Mouse (Mus musculus): ENCODE measurements around the gene Ikzf1. TPM values are rescaled to one million over a fixed set of nuclear protein-coding genes. Genes with fewer than 3 reads are reported as not detected.

The Ikzf1 gene
- total RNA-seq, 2 experiments from 2014 or later: 40.9 to 120 TPM

DNA sequence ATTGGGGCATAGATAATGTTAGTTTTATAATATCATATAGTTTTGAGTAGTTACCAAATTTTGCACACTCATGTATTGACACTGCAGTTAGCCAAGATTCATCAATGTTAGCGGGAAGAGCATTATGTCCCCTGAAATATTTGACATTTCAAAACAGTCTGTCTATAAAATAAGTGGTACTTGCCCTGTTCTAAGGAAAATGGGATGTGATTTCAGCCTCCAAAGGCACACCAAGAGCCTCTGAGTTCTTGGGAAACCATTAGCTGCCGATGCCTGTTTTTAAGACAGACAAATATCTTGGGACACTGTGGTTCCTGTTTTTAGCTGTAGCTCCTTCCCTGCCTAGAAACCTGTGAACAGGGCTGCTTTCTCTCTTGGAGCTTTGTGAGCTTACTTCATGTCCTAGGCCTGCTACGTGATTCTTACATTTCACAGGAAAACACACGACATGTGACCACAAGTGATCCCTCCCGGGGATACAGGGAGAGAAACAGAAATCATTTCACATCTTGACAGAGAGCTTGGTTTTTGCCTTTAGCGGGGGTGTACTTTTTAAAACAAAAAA is 4.0 kb downstream of the Ikzf1 start:
- ATAC-seq (replicated peaks; ENCODE audit: low FRiP score, poor library complexity, severe bottlenecking): no peak

DNA sequence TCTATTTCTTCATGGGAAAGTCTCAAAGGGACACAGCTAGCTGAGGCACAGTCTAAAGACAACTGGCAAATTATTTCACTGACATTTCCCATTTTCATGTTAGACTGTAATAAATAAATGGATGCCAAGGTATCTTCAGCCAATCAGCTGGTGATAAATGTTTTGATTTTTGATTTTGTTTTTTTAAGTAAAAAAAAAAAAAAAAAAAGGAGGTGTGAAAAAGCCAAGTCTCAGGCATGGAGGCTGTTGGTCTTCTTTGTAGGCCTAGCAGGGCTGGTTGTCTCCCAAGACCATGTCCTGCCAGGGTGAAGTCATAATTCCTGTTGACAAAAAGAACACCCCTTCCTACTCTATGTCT is 4.9 kb downstream of the Ikzf1 start:
- ATAC-seq (replicated peaks; ENCODE audit: low FRiP score, poor library complexity, severe bottlenecking): no peak

DNA sequence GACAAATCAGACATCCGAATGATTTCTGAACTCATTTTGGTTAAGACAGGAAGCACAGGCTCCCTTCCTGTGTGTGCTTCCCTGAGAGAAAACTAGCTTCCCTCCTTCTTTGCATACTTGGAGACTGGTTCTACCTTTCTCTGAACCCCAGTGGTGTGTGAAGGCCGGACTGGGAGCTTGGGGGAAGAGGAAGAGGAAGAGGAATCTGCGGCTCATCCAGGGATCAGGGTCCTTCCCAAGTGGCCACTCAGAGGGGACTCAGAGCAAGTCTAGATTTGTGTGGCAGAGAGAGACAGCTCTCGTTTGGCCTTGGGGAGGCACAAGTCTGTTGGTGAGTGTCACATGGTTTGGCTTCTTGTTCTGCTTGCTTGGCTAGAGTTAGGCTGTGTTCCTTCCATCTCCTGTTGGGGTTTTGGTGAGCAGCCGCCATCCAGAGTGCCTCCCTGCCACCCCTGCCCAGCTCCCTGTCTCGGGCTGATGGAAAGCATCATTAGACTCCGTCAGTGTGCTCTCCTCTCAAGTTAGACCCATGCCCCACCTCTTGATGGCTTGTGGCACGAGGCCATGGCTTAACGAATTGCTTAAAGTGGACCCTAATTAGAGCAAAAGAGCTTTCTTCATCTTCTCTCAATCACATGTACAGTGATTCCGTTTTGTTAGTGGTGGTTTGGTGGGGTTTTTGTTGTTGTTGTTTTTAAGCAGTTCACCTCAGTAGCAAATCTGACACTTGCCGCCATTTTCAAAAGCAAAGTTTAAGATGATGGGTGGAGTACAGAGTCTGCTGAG is 5.4 kb downstream of the Ikzf1 start:
- ATAC-seq (replicated peaks; ENCODE audit: low FRiP score, poor library complexity, severe bottlenecking): peak; percentile 9; the same call in 1 of the 2 replicates

DNA sequence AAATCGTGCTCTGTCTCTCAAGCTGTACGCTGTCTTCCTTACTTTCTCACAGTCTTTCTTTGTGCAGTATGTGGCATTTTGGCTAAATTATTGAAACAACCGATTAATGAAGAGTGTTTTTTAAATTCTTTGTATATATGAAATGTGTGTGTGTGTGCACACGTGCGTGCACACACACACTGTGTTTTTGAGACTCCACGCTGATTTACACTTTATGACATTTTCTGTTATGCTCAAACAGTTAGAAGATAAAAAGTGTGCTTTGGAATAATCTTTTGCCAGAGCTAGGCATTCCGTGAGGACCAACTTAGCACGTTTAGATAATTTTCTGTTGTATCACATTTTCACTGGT is 6.0 kb downstream of the Ikzf1 start:
- no peak for ATAC-seq (replicated peaks; ENCODE audit: low FRiP score, poor library complexity, severe bottlenecking)

DNA sequence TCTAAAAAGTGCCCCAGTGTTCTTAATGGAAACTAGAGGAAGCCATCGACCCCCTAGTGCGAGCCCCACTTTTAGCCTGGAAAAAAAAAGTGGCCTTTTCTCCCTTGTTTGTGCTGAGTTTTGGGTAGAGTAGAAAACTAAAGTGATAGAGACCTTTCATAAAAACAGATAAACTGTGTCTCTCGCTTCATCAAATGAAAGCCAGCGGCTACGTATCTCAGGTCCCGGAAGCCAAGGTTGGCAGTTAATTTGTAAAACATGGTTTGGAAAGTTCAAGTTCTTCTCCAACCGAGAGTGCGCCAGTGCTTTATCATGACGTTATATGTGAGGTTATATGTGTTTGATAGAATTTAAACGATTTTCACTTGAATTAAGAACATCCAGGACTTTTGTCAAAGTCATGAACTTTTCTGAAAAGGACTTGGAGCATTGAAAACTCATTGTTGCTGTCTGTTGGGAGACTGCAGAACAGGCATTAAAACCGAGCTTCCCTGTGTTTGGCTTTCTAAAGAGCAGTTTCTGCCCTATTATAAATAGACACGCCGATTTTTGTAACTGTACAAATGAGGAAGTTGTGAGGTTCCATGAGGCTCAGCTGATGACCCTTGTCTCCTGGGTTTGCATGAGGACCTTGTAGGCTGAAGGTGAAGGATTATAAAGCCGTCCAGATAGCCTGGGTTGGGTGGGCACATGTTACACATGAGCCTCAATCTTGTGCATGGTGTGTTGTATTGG is 6.7 kb downstream of the Ikzf1 start:
- ATAC-seq (replicated peaks; ENCODE audit: low FRiP score, poor library complexity, severe bottlenecking): no peak

DNA sequence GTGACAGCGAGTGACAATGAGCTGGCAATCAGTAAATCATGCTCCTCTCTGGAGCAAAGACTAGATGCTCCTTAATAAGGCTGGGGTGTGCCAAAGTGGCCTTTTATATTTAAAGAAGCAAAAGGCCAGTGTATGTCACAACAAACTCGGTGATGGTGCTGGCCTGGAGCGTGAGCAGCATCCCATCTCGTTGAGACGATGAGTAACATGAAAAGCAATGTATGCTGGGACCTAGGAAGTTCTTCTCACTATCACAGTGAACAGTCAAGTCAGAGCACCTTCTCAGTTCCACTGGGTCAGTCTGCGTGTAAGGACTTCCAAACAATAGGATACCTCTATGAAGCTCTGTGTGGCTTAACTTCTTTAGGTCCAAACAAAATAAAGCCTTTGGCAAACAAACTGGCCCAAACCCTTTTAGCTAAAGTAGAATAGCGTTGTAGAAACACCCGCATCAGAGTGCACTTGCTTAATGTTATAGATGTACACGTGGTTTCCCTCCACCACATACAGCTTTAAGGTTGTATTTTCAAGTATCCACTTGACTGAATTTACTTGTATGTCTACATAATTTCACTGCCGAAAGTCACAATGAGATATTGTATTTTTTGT is 7.9 kb downstream of the Ikzf1 start:
- no peak for ATAC-seq (replicated peaks; ENCODE audit: low FRiP score, poor library complexity, severe bottlenecking)

DNA sequence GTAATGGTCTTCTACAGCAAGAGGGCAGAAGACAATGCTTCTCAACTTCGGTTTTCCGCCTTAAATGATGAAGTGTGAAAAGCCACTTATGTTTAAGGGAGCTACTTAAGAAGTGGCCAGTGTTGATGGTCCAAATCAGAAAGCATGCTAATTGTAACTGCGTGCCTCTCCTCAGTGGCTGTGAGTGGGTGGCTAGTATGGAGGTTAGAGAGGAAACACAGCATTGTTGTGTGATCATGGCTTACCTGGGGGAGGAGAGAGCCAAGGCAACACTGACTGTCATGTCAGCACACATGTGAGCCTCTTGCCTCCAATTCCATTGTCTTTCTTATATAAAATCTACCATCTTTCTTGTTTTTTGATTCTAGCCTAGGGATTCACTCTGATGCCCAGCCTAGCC is 8.6 kb downstream of the Ikzf1 start:
- ATAC-seq (replicated peaks; ENCODE audit: low FRiP score, poor library complexity, severe bottlenecking): no peak

DNA sequence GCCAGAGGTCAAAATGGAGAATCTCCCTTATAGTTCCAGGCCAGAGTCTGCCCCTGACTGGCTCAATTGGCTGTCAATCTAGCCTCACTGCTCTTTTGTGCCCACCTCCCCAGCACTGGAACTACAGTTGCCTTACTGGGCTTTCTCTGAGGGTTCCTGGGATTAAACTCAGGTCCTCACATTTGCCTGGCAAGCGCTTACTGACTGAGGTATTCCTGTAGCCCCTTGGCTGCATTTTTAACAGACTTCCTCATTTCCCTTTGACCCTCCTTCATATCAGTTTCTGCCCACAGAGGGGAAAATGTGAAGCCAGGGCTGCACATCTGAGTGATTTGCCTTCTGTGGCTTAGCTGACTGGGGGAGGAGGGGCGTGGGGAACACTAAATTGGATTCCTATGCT is 9.3 kb downstream of the Ikzf1 start:
- no peak for ATAC-seq (replicated peaks; ENCODE audit: low FRiP score, poor library complexity, severe bottlenecking)

DNA sequence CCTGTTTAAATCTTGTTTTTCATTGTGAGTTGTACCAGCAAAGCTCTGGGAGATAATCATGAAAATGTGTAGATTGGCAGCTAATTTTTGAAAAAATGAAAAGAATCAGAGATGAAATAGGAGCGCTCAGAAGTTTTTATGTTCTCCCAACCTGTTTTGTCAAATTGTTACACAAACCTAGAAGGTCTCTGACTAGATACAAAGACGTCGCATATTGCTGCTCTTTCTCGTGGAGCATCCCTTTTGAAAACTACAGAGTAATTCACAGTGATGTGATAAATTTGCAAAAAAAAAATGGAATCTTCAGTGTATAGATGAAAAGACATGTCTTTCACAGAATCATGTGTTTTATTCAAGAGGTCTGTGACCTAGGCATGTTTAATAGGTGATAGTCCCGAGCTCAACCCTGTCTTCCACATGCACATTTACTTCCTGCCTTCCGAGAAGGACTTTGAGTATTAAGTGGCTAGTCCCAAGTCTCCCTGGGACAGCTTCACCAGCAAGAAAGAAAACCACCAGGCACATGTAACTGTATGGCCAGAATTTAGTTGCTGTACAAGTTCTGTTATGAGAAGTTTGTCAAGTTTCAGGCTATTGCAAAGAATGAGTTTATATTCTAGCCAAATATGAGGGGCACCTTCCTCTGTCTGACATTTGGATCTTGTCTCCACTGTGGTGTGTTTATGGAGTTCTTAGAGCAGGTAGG is 9.8 kb downstream of the Ikzf1 start:
- no peak for ATAC-seq (replicated peaks; ENCODE audit: low FRiP score, poor library complexity, severe bottlenecking)

DNA sequence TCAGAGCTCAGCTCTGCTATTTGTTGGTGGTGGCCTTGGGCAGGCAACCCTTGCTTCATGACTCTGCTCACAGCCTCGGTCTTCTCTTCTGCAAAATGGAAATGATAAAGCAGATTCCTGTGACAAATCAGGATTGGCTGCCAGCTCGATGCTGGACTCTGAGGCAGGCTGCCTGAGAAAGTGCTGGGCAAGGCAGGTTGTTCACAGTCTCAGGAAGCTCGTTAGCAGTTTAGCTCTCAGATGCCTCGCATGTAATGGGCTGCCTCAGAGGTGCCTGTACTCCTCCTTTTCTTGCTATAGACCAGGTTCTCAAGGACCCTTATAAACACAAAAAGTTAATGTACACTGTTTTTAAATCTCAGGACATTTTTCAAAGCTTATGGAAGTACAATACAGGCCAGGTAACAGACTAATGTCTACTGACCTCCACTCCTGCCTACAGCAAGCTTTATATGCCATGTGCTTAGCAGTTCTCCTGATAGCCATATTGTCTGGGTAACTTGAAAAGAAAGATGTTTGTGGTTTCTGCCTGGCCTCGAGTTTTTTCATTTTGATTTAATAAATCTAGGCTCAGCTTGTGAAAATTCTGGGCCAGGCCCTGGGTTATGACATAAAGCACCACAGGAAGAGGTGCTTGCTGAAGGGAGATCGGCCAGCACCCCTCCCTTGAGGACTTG is 10.5 kb downstream of the Ikzf1 start:
- no peak for ATAC-seq (replicated peaks; ENCODE audit: low FRiP score, poor library complexity, severe bottlenecking)

DNA sequence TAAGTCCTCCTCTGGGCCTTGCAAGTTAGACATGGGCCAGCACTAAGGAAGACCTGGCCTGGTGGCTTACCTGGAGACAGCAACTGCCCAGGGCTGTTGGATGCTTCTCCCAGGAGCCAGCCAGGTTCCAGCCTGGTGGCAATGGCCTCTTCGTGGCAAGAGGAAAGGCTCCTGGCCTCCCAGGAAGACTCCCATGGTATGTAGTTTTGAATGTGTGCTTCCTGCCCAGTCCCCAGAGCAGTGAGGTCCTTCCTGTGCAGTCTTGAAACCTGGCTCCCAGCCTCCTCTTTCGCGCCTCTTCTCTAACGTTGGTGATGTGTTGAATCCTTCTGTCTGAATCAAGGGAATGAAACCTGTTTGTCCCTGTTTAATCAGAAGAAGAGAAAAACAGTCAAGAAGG is 11.1 kb downstream of the Ikzf1 start:
- ATAC-seq (replicated peaks; ENCODE audit: low FRiP score, poor library complexity, severe bottlenecking): no peak

DNA sequence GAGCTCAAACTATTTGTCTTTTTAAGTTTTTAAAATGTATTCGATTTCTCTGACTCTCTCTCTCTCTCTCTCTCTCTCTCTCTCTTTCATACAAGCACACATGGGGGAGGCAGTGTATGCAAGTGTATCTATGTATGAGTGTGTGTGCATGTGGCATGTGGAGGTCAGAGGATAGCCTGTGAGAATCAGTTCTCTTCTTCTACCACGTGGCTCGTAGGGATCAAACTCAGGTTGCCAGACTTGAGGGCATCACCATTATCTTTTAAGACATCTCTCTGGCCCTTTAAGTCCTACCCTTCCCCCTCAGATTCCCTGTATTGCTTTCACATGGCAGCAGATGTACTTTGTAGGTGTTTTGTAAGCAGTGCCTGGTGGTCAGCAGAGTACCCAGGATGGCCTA is 12.0 kb downstream of the Ikzf1 start:
- ATAC-seq (replicated peaks; ENCODE audit: low FRiP score, poor library complexity, severe bottlenecking): no peak

DNA sequence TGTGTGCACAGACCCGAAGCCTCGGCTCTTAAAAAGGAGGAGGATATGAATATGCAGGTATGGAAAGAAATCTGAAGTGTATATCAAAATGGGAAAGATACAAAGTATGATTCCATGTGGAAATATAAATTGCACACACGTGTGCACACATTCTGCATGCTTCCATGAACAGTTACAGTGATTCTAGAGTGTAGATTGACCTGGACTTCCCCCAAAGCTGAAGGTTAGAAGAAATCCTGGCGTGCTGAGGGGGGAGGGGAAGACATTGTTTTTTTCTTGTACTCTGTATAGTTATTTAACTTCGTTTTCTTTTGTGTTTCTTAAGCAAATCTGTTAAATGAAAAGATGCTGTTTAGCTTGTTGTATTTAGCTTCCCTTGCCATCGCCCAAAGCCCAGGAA is 16.6 kb downstream of the Ikzf1 start:
- ATAC-seq (replicated peaks; ENCODE audit: low FRiP score, poor library complexity, severe bottlenecking): no peak

DNA sequence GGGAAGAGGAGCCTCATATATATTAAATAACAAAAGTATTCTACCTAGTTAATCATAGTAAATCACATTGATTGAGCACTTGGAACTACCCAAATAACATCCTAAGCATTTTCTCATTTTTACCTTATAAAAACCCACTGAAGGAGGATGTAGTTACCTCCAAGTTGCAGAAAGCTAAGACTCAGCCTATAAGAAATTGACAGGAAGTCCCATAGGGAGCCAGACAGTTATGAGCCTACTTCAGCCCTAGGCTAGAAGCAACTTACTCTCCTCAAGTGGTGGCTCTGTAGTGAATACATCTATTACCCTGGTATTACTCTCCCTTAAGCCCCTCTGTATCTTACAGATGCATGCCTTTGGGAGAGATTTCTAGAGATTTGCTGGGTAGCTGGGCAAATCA is 19.0 kb downstream of the Ikzf1 start:
- ATAC-seq (replicated peaks; ENCODE audit: low FRiP score, poor library complexity, severe bottlenecking): no peak

DNA sequence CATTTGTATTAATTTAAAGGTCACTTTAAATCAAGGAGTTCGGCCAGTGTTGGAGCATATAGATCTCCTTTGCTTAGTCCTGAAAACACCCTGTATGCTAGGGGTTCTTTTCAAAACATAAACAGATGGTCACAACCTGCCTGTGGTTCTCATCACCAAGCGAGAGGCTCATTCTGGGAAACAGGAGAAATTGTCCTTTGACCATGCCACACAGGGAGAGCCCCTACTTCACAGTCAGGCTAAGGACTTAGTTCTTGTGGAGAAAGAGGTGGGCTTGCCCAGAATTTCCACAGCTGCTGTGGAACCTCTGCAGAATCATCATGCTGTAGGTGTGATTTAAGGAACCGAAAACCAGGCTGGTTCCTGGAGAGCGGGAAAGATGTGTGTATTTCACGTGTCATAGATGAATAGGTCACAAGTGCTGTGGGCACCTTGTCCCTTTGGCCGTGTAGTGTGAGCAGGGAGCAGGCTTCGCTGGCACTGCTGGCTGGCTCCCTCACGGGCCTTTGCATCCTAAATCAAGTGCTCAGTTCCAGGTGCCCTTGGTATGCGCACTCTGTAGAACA is 23.4 kb downstream of the Ikzf1 start:
- ATAC-seq (replicated peaks; ENCODE audit: low FRiP score, poor library complexity, severe bottlenecking): no peak

DNA sequence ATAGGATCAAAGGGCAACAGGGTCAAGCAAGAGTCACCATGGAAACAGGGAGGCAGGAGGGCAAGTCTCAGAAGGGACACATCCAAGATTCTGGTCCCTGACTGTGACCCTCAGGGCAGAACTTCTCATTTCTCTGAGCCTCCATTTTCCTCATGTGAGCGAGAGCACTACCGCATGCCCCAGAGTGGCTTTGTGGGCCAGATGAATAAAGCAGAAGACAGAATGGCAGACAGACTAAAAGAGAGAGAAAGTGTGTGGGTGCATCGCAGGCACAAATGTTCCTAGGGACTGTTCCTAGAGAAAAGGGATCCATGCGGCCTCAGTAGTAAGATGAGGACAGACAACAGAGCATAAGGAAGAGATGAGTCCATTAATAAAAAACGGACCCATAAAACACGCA is 24.5 kb downstream of the Ikzf1 start:
- ATAC-seq (replicated peaks; ENCODE audit: low FRiP score, poor library complexity, severe bottlenecking): no peak

DNA sequence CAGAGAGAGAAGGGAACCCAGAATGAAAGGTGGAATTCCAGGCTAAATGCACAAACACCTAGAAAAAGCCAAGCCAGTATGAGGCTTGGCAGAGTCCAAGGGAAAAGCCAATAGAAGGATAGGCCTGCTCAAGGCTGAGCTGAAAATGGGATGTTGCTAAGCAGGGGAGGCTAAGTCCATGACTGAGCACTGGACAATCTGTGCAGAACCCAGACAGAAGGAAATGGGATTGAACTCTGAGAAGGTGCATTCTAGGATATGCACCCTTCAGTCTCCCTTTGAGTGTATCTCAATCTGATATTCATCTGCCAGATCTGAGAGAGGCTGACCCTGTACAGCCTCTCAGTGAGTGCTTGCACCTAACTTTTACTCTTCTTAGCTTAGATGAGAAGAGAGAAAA is 25.9 kb downstream of the Ikzf1 start:
- no peak for ATAC-seq (replicated peaks; ENCODE audit: low FRiP score, poor library complexity, severe bottlenecking)

DNA sequence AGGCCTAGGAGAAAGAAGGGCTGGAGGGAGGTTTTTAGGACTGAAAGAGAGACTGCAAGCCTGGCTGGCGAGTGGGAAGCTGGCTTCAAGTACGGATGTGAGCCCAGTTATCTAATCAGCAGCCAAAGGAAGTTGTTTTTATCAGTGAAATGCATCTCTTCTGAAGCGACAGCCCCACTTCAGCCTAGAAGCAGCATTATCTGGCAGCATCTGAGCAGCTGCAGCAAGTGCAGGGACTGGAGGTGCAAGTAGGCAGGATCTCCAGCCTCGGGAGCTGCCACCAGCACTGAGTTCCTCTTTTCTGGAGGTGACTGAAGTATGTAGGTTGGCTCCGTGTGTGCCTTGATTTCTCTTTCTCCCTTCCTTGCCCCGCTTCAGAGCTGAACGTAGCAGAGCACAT is 26.9 kb downstream of the Ikzf1 start:
- no peak for ATAC-seq (replicated peaks; ENCODE audit: low FRiP score, poor library complexity, severe bottlenecking)

DNA sequence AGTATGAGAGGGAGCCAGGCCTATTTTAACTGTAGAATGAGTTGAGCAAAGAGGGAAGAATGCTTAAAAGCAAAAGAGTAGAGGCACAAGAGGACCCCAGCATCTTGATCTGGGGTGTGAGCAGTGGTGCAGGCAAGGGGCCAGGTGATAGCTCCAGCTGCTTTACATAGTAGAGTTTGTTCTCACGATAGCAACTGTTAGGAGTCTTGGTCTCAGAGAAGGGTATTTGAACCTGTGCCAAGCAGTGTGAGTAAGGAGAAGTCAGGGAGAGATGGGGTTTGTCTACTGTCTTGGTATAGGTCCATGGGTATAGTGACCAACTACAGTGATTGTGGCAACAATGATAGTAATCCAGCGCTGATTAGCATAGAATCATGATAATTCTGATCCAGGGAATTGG is 29.9 kb downstream of the Ikzf1 start:
- ATAC-seq (replicated peaks; ENCODE audit: low FRiP score, poor library complexity, severe bottlenecking): 0 out of 2 replicates have a peak, but pooled peaks have one; percentile 43
